Mouse (Mus musculus) myocyte (in vitro differentiated cells): ENCODE measurements around the gene Zhx3.

Source experiments
- E2F4 ChIP-seq: IDR thresholded peaks from one replicate; pipeline ENCODE4 v1.6.1; 2011; ENCODE audit warnings: mild to moderate bottlenecking, control low read depth, moderate library complexity; ENCODE audit not compliant: insufficient read depth
- MAX ChIP-seq: IDR thresholded peaks from one replicate; pipeline ENCODE4 v1.6.1; 2011; ENCODE audit warnings: low read depth, mild to moderate bottlenecking, control low read depth
- MYOD1 ChIP-seq, 3 experiments: IDR thresholded peaks; one replicate each; pipeline ENCODE4 v1.6.1; 2011; ENCODE audit warnings: control low read depth in 2 of 3, low read depth in 2 of 3, mild to moderate bottlenecking in 2 of 3, moderate library complexity in 1 of 3; ENCODE audit not compliant: insufficient read length in 2 of 3, control insufficient read depth in 1 of 3
- MYOG ChIP-seq, 3 experiments: IDR thresholded peaks; one replicate each; pipeline ENCODE4 v1.6.1; 2011; ENCODE audit warnings: control low read depth in 2 of 3, low read depth in 2 of 3, mild to moderate bottlenecking in 2 of 3; ENCODE audit not compliant: insufficient read length in 2 of 3, control insufficient read depth in 1 of 3, insufficient read depth in 1 of 3
- POLR2A ChIP-seq: IDR thresholded peaks from one replicate; pipeline ENCODE4 v1.6.1; 2011; ENCODE audit warnings: low read depth, mild to moderate bottlenecking, control low read depth, moderate library complexity; ENCODE audit not compliant: insufficient read length
- POLR2AphosphoS2 ChIP-seq: IDR thresholded peaks from one replicate; pipeline ENCODE4 v1.6.1; 2011; ENCODE audit warnings: low read depth, control low read depth; ENCODE audit not compliant: insufficient read length
- REST ChIP-seq: IDR thresholded peaks from one replicate; pipeline ENCODE4 v1.6.1; 2011; ENCODE audit warnings: mild to moderate bottlenecking, control low read depth, moderate library complexity; ENCODE audit not compliant: insufficient read depth, insufficient read length
- TCF12 ChIP-seq: IDR thresholded peaks from one replicate; pipeline ENCODE4 v1.6.1; 2011; ENCODE audit warnings: mild to moderate bottlenecking, control low read depth; ENCODE audit not compliant: poor library complexity, insufficient read depth, severe bottlenecking
- TCF3 ChIP-seq: IDR thresholded peaks from one replicate; pipeline ENCODE4 v1.6.1; 2011; ENCODE audit warnings: low read depth, control low read depth; ENCODE audit not compliant: insufficient read length
- USF1 ChIP-seq: IDR thresholded peaks from one replicate; pipeline ENCODE4 v1.6.1; 2011; ENCODE audit warnings: low read depth, mild to moderate bottlenecking, control low read depth, moderate library complexity

DNA sequence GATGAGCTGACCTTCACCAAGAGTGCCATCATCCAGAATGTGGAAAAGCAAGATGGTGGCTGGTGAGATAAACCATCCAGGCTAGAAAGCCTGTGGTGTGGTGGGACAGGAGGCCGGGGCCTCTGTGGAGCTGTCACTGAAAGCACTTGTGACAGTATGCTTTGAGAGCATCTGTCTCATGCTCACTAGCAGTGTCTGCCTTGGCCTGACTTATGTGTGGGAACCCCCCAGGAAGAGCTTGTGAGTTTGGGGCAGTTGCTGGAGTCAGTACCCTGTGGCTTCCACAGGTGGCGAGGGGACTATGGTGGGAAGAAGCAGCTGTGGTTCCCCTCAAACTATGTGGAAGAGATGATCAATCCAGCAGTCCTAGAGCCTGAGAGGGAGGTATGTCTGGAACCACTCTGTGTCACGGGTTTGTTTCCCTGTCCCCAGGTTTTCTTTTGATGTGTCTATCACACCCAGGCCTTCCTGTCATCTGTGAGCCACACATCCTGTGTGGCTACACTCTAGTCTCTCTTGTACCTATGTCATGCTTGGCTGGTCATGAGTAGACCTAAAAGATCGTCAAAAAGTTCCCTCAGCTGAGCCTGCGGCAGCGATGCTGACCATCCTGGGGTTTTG lies 116.1 kb downstream of the Zhx3 start:
- TF ChIP-seq MAX (no peak), POLR2A (no peak), POLR2AphosphoS2 (no peak), TCF12 (no peak), MYOD1 (IDR thresholded peaks at IDR 0.05; ENCODE audit: control insufficient read depth in 1 of 3, insufficient read length in 2 of 3, low read depth in 2 of 3) (no peak), USF1 (no peak), MYOG (IDR thresholded peaks at IDR 0.05; ENCODE audit: control insufficient read depth in 1 of 3, insufficient read depth in 1 of 3, insufficient read length in 2 of 3, low read depth in 2 of 3) (no peak), E2F4 (no peak), TCF3 (no peak), REST (no peak)
